Mouse (Mus musculus) lung, embryonic 16.5 days (tissue): ENCODE measurements around the gene C1galt1c1. TPM values are rescaled to one million over a fixed set of nuclear protein-coding genes. Genes with fewer than 3 reads are reported as not detected.

ENCODE experiments used
- ATAC-seq: fragments of 200-750 bp; cut with Nextera tagmentation; 2 replicates; pipeline ENCODE4 v1.8.0; 2017; ENCODE audit warnings: low read depth, mild to moderate bottlenecking, moderate library complexity
- H3K27ac ChIP-seq: fragments of 300-500 bp; sonication (generic); 2 replicates; pipeline ENCODE4 v1.5.1; 2014; ENCODE audit warnings: mild to moderate bottlenecking, control low read depth, low read length
- H3K27me3 ChIP-seq: fragments of 300-500 bp; sonication (generic); 2 replicates; pipeline ENCODE4 v1.6.1; 2014; ENCODE audit warnings: low read depth, low read length, mixed read lengths; ENCODE audit not compliant: control insufficient read depth, insufficient read depth
- H3K36me3 ChIP-seq: fragments of 300-500 bp; sonication (generic); 2 replicates; pipeline ENCODE4 v1.6.1; 2014; ENCODE audit warnings: low read length; ENCODE audit not compliant: control insufficient read depth, insufficient read depth
- H3K4me1 ChIP-seq: fragments of 300-500 bp; sonication (generic); replicated peaks from 2 replicates; pipeline ENCODE4 v1.6.1; 2014; ENCODE audit warnings: low read length, mixed read lengths; ENCODE audit not compliant: control insufficient read depth, insufficient read depth
- H3K4me2 ChIP-seq: fragments of 300-500 bp; sonication (generic); 2 replicates; pipeline ENCODE4 v1.6.1; 2014; ENCODE audit warnings: low read depth, low read length, control low read depth
- H3K4me3 ChIP-seq: fragments of 300-500 bp; sonication (generic); 2 replicates; pipeline ENCODE4 v1.5.1; 2014; ENCODE audit warnings: mild to moderate bottlenecking, low read length, control low read depth
- H3K9ac ChIP-seq: fragments of 300-500 bp; sonication (generic); 2 replicates; pipeline ENCODE4 v1.6.1; 2014; ENCODE audit warnings: low read length, control low read depth
- H3K9me3 ChIP-seq: fragments of 300-500 bp; sonication (generic); 2 replicates; pipeline ENCODE4 v1.6.1; 2016; ENCODE audit warnings: low read length; ENCODE audit not compliant: control insufficient read depth
- WGBS: fragments of 180-500 bp; shearing (Covaris S2); extraction: QIAGEN DNeasy Blood & Tissue Kit; methylation state at CpG from one replicate; pipeline ENCODE4 v1.1.7; 2014; 5-methylcytosine and 5-hydroxymethylcytosine counted together
- polyA plus RNA-seq: library from polyadenylated mRNA; unstranded; fragments of >200 nt; fragmentation: Nextera tagmentation; extraction: Ambion mirVana; gene quantifications from 2 replicates; pipeline ENCODE4 v1.2.1, GENCODE M21; 2015

The C1galt1c1 gene
- 34.3 and 35.5 TPM in 2 replicates for polyA plus RNA-seq

GRCm38 (mm10) chrX:38634801-38635637, at the start of gene C1galt1c1:
C1galt1c1 (minus strand) TSS chrX:38635087.
- peak within 1 kb of the TSS; percentile 91 for H3K27ac ChIP-seq
- H3K9me3 ChIP-seq, result no peaks in the 10 kb centered on the region
- H3K4me3 ChIP-seq, result peak within 1 kb of the TSS; percentile 68
- H3K36me3 ChIP-seq, result no peaks in the 10 kb centered on the region; the same call in 1 of the 2 replicates
- peak; percentile 100 for ATAC-seq
- peak within 1 kb of the TSS; percentile 79 for H3K9ac ChIP-seq
- WGBS, result 17% methylated on average over 28 of the region's 43 CpGs
- no peaks in the 10 kb centered on the region for H3K4me1 ChIP-seq
- H3K4me2 ChIP-seq, result peak within 1 kb of the TSS; percentile 60
- no peaks in the 10 kb centered on the region for H3K27me3 ChIP-seq

- ATAC-seq, result no peak
Observed at GRCm38 (mm10) chrX:38681972-38682371, 47.1 kb upstream of the C1galt1c1 start.

GRCm38 (mm10) chrX:38669111-38669903, 34.4 kb upstream of the C1galt1c1 start:
- H3K27me3 ChIP-seq, result no peaks in the 10 kb centered on the region
- no peaks in the 10 kb centered on the region for H3K9me3 ChIP-seq
- H3K27ac ChIP-seq, result no peak overlapping the region
- H3K36me3 ChIP-seq, result no peaks in the 10 kb centered on the region
- H3K9ac ChIP-seq, result no peak overlapping the region
- ATAC-seq, result no peak
- H3K4me3 ChIP-seq, result no peak overlapping the region
- H3K4me2 ChIP-seq, result no peak overlapping the region
- H3K4me1 ChIP-seq, result no peaks in the 10 kb centered on the region
- WGBS, result 54% methylated on average over 6 of the region's 6 CpGs

More at GRCm38 (mm10) chrX:38681972-38682371, 47.1 kb upstream of the C1galt1c1 start:
- Histone ChIP-seq H3K4me2 (no peak overlapping the region), H3K9me3 (no peaks in the 10 kb centered on the region), H3K27ac (no peak overlapping the region), H3K4me3 (no peak overlapping the region), H3K36me3 (no peaks in the 10 kb centered on the region), H3K9ac (no peak overlapping the region), H3K4me1 (no peaks in the 10 kb centered on the region), H3K27me3 (no peaks in the 10 kb centered on the region)
- 35% methylated on average over 2 of the region's 2 CpGs for WGBS

GRCm38 (mm10) chrX:38656206-38656883, 21.5 kb upstream of the C1galt1c1 start:
- 57% methylated on average over 4 of the region's 4 CpGs for whole genome bisulfite sequencing
- Histone ChIP-seq H3K4me2 (no peak overlapping the region), H3K9me3 (no peaks in the 10 kb centered on the region), H3K4me3 (no peak overlapping the region), H3K27me3 (no peaks in the 10 kb centered on the region), H3K9ac (no peak overlapping the region), H3K4me1 (no peaks in the 10 kb centered on the region), H3K27ac (no peak overlapping the region), H3K36me3 (no peaks in the 10 kb centered on the region)
- no peak for ATAC-seq

- H3K4me2 ChIP-seq, result no peak overlapping the region
- no peaks in the 10 kb centered on the region for H3K9me3 ChIP-seq
- H3K36me3 ChIP-seq, result no peaks in the 10 kb centered on the region
- no peaks in the 10 kb centered on the region for H3K27me3 ChIP-seq
- no peak for ATAC-seq
- H3K9ac ChIP-seq, result no peak overlapping the region
- no peaks in the 10 kb centered on the region for H3K4me1 ChIP-seq
- H3K27ac ChIP-seq, result no peak overlapping the region
- WGBS, result 79% methylated on average over 5 of the region's 5 CpGs
- H3K4me3 ChIP-seq, result no peak overlapping the region
Observed at GRCm38 (mm10) chrX:38654681-38655080, 19.8 kb upstream of the C1galt1c1 start.

- Histone ChIP-seq H3K4me3 (no peak overlapping the region), H3K9me3 (no peaks in the 10 kb centered on the region), H3K27me3 (no peaks in the 10 kb centered on the region), H3K9ac (no peak overlapping the region), H3K36me3 (no peaks in the 10 kb centered on the region), H3K27ac (no peak overlapping the region), H3K4me1 (no peaks in the 10 kb centered on the region), H3K4me2 (no peak overlapping the region)
- ATAC-seq, result no peak
- WGBS, result 60% methylated on average over 1 of the region's 1 CpGs
Observed at GRCm38 (mm10) chrX:38653181-38653580, 18.3 kb upstream of the C1galt1c1 start.

- ATAC-seq, result no peak
Observed at GRCm38 (mm10) chrX:38651167-38651566, 16.3 kb upstream of the C1galt1c1 start.

GRCm38 (mm10) chrX:38650404-38651039, 15.6 kb upstream of the C1galt1c1 start:
- ATAC-seq, result no peak
- Histone ChIP-seq H3K9ac (no peak overlapping the region), H3K4me1 (no peaks in the 10 kb centered on the region), H3K9me3 (no peaks in the 10 kb centered on the region), H3K27ac (no peak overlapping the region), H3K27me3 (no peaks in the 10 kb centered on the region), H3K36me3 (no peaks in the 10 kb centered on the region), H3K4me3 (no peak overlapping the region), H3K4me2 (no peak overlapping the region)
- WGBS, result 61% methylated on average over 9 of the region's 9 CpGs

More at GRCm38 (mm10) chrX:38651167-38651566, 16.3 kb upstream of the C1galt1c1 start:
- H3K4me2 ChIP-seq, result no peak overlapping the region
- H3K27me3 ChIP-seq, result no peaks in the 10 kb centered on the region
- no peak overlapping the region for H3K4me3 ChIP-seq
- WGBS, result 56% methylated on average over 5 of the region's 7 CpGs
- no peak overlapping the region for H3K27ac ChIP-seq
- no peaks in the 10 kb centered on the region for H3K36me3 ChIP-seq
- H3K9me3 ChIP-seq, result no peaks in the 10 kb centered on the region
- no peaks in the 10 kb centered on the region for H3K4me1 ChIP-seq
- no peak overlapping the region for H3K9ac ChIP-seq
